Mouse (Mus musculus): ENCODE results near the gene Slc29a4.

GRCm38 (mm10) chr5:142652266-142652665 is 40.0 kb upstream of the Slc29a4 start:
- TF ChIP-seq CTCF (IDR thresholded peaks at IDR 0.05; ENCODE audit: low read depth, low read length) (no peak), POLR2A (IDR thresholded peaks at IDR 0.05; ENCODE audit: extremely low read depth, insufficient read depth, low read length) (no peak)

All from liver, adult 2 months (tissue).